Mouse (Mus musculus) olfactory bulb, adult 2 months (tissue): Measurements from ENCODE around the gene Nomo1.

Experiments
- CTCF ChIP-seq: fragments of 200-500 bp; IDR thresholded peaks from 2 replicates; pipeline ENCODE4 v1.5.1; 2012; ENCODE audit warnings: low read depth, mild to moderate bottlenecking, low read length, moderate library complexity; ENCODE audit not compliant: insufficient read depth
- POLR2A ChIP-seq: fragments of 200-500 bp; IDR thresholded peaks from 2 replicates; pipeline ENCODE4 v1.6.1; 2012; ENCODE audit warnings: mild to moderate bottlenecking, low read depth, low read length, moderate library complexity; ENCODE audit not compliant: insufficient read depth

DNA sequence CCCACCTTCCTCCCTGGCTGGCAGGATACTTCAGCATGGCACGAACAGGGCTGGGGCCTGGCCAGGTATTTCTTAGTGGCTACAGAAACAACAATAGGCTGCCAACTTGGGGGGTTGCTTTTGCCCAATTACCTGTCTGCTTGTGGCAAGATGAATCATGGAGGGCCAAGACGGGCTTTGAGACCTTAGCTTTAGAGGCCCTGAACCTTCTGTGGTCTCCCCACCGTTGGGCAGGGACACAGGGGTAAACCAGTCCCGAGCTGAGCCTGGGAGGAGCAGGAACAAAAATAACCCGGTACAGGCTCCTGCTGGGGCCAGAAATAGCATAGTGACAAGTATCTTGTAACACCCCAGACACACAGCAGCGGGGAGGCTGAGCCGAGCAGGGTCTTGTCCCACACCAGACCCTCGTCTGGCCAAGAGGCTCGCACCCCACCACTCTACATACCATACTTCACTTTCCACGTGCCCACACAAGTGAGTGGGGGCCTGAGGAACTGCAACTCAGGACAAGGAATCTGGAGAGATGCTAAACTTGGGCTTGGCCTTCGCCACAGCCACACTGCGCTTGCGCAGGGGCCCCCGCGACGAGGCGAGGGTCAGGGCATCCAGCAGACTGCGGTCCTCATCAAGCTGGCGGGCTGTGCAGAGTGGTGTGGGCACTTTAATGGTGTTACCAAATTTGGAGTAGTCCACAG is 64.9 kb downstream of the Nomo1 start:
- TF ChIP-seq CTCF = no peak
- TF ChIP-seq POLR2A = no peak
